Mouse (Mus musculus): Measurements from ENCODE around the gene Thoc5. TPM values are rescaled to one million over a fixed set of nuclear protein-coding genes. Genes with fewer than 3 reads are reported as not detected.

Thoc5 gene
- total and polyA plus RNA-seq, 3 experiments: 8.9 to 67.5 (median 57.9) TPM

DNA sequence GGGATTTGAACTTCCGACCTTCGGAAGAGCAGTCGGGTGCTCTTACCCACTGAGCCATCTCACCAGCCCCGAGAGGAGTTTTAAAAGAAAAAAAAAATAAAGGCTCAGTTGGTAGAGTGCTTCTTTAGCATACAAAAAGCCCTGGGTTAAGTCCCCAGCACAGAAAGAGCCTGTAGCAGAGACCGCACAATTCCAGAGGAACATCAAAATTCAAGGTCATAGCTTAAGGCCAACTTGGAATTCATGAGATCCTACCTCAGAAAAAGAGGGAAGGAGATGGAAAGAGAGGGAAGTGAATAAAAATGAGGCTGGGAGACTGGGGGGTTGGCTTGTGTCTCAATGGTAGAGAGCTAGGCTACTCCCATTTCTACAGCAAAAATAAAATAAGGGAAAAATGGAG lies 40.9 kb upstream of the Thoc5 start:
- Histone ChIP-seq H3K4me1 (ENCODE audit: insufficient read depth, low read depth, low read length) (peaks cover 3% of the 10 kb centered on the region), H3K36me3 (replicated peaks) (no peaks in the 10 kb centered on the region), H3K9me3 (replicated peaks) (0 out of 2 replicates have a peak, but pooled peaks cover 2% of the 10 kb centered on the region), H3K27me3 (ENCODE audit: insufficient read depth, low read length) (peaks cover 17% of the 10 kb centered on the region; the same call in 1 of the 2 replicates), H3K4me3 (ENCODE audit: low read depth, low read length) (no peak overlapping the region)
- no peak for ATAC-seq (ENCODE audit: extremely low read depth, insufficient number of reproducible peaks, low FRiP score, poor library complexity, severe bottlenecking)
- no peak for TF ChIP-seq CTCF (IDR thresholded peaks at IDR 0.05; ENCODE audit: low read depth, low read length)
- no peak for DNase-seq (ENCODE audit: low spot score)

DNA sequence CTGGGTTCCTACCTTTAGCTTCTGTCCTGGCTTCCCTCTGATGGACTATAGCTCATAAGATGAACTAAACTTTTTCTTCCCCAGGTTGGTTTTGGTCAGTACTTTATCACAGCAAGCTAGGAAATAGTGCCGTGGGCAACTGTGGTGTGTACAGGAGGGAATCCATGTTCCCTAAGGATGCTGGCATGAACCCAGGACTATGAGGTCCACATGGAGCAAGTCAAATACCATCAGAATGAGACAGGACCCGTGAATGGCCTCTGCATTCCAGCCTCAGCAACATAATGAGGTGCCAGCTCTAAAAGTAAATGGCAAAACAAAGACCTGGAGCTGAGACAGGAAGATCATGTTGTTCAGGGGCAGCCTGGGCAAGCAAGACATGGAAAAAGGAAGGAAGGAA lies 36.7 kb upstream of the Thoc5 start:
- ATAC-seq (ENCODE audit: extremely low read depth, insufficient number of reproducible peaks, low FRiP score, poor library complexity, severe bottlenecking) (no peak), DNase-seq (ENCODE audit: low spot score) (no peak)
- H3K4me1 ChIP-seq (ENCODE audit: insufficient read depth, low read depth, low read length): peaks cover 5% of the 10 kb centered on the region
- H3K27me3 ChIP-seq (ENCODE audit: insufficient read depth, low read length): peaks cover 47% of the 10 kb centered on the region
- TF ChIP-seq POLR2AphosphoS5 (IDR thresholded peaks at IDR 0.05; ENCODE audit: insufficient replicate concordance, low read depth, low read length) (no peak), GATA1 (IDR thresholded peaks at IDR 0.05; ENCODE audit: borderline replicate concordance, low read length) (no peak), TAL1 (conservative IDR thresholded peaks at IDR 0.05; ENCODE audit: low read depth, low read length) (no peak), GATA2 (IDR thresholded peaks at IDR 0.05; ENCODE audit: borderline replicate concordance, low read depth, low read length) (no peak), CTCF (IDR thresholded peaks at IDR 0.05; ENCODE audit: low read depth, low read length) (no peak)
- H3K36me3 ChIP-seq (replicated peaks): no peaks in the 10 kb centered on the region
- H3K9me3 ChIP-seq (replicated peaks): no peaks in the 10 kb centered on the region
- no peak overlapping the region for H3K4me3 ChIP-seq (ENCODE audit: low read depth, low read length)

DNA sequence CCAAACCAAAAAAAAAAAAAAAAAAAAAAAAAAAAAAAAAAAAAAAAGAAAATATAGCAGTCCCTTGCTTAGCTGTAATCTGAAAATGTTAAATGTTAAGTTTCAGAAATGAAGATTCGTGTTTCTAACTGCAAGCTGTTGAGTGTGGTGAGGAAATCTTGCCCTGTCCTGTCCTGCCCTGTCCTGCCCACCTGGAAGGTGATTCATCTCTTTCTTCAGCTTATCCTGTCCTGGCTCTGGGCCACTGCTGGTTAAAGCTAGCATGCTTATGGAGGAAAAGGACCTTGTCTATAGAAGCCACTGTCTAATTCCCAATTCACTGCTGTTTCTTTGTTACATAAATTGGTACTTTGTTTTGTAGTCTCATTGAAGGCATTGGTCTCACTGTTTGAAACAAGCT lies 34.1 kb upstream of the Thoc5 start:
- Histone ChIP-seq H3K27me3 (ENCODE audit: insufficient read depth, low read length) (peaks cover 51% of the 10 kb centered on the region), H3K9me3 (replicated peaks) (no peaks in the 10 kb centered on the region), H3K4me3 (ENCODE audit: low read depth, low read length) (no peak overlapping the region), H3K36me3 (replicated peaks) (no peaks in the 10 kb centered on the region), H3K4me1 (ENCODE audit: insufficient read depth, low read depth, low read length) (peaks cover 5% of the 10 kb centered on the region)
- TF ChIP-seq TAL1 (conservative IDR thresholded peaks at IDR 0.05; ENCODE audit: low read depth, low read length) (no peak), GATA2 (IDR thresholded peaks at IDR 0.05; ENCODE audit: borderline replicate concordance, low read depth, low read length) (no peak), CTCF (IDR thresholded peaks at IDR 0.05; ENCODE audit: low read depth, low read length) (no peak), POLR2AphosphoS5 (IDR thresholded peaks at IDR 0.05; ENCODE audit: insufficient replicate concordance, low read depth, low read length) (no peak), GATA1 (IDR thresholded peaks at IDR 0.05; ENCODE audit: borderline replicate concordance, low read length) (no peak)
- no peak for ATAC-seq (ENCODE audit: extremely low read depth, insufficient number of reproducible peaks, low FRiP score, poor library complexity, severe bottlenecking)
- DNase-seq (ENCODE audit: low spot score): no peak

DNA sequence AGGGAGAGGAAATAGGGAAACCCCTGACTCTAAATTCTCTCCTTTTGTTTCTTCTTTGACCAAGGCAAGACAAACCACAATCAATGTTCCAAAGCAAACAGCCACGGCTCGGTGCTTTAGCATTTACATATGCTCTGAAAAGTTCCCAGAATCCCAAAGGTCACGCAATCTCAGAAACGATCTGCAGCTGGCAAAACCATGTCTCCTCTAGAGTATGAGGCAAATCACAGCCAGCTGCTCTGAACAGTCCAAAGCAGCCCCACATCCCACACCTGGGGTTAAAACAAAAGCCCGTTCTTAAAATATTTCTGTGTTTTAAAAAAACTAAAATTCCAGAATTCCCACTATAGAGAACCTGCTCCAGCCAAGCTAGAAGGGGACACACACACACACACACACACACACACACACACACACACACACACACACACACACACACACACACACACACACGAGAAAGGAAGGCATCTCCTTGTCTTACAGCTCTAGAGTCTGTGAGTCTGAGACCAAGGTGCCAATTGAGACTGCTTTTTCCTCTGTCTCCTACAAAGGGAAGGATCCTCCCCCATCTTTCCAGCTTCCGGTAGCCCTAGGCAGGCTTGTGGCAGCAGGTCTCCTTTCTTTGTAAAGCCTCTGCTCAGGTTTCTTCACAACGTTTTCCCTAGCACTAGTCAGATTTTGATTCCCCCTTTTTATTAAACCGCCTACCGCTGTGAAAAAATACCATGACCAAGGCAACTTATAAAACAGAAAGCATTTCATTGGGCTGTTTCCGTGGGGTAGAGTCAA lies 33.1 kb upstream of the Thoc5 start:
- Histone ChIP-seq H3K4me3 (ENCODE audit: low read depth, low read length) (no peak overlapping the region), H3K27me3 (ENCODE audit: insufficient read depth, low read length) (peaks cover 55% of the 10 kb centered on the region), H3K9me3 (replicated peaks) (no peaks in the 10 kb centered on the region), H3K36me3 (replicated peaks) (no peaks in the 10 kb centered on the region), H3K4me1 (ENCODE audit: insufficient read depth, low read depth, low read length) (peaks cover 5% of the 10 kb centered on the region)
- no peak for TF ChIP-seq GATA1 (IDR thresholded peaks at IDR 0.05; ENCODE audit: borderline replicate concordance, low read length)
- ATAC-seq (ENCODE audit: extremely low read depth, insufficient number of reproducible peaks, low FRiP score, poor library complexity, severe bottlenecking) (no peak), DNase-seq (ENCODE audit: low spot score) (no peak)

DNA sequence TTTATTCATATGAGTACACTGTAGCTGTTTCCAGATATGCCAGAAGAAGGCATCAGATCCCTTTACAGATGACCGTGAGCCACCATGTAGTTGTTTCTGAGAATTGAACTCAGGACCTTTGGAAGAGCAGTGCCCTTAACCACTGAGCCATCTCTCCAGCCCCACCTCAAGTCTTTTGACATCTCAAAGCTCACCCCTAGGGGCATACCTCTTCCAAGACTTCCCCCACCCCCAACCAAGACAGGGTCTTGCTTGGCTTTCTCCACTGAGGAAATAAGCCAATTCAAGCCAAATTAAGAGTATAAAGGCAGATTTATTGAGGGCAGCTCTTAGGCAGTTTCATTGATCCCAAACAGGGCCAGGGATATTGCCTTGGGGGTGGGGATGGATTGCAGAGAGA lies 32.4 kb upstream of the Thoc5 start:
- TF ChIP-seq TAL1 (conservative IDR thresholded peaks at IDR 0.05; ENCODE audit: low read depth, low read length) (no peak), GATA2 (IDR thresholded peaks at IDR 0.05; ENCODE audit: borderline replicate concordance, low read depth, low read length) (no peak), GATA1 (IDR thresholded peaks at IDR 0.05; ENCODE audit: borderline replicate concordance, low read length) (no peak), POLR2AphosphoS5 (IDR thresholded peaks at IDR 0.05; ENCODE audit: insufficient replicate concordance, low read depth, low read length) (no peak), CTCF (IDR thresholded peaks at IDR 0.05; ENCODE audit: low read depth, low read length) (no peak)
- no peak for ATAC-seq (ENCODE audit: extremely low read depth, insufficient number of reproducible peaks, low FRiP score, poor library complexity, severe bottlenecking)
- no peak overlapping the region for H3K4me3 ChIP-seq (ENCODE audit: low read depth, low read length)
- H3K4me1 ChIP-seq (ENCODE audit: insufficient read depth, low read depth, low read length): peaks cover 5% of the 10 kb centered on the region
- no peak for DNase-seq (ENCODE audit: low spot score)
- no peaks in the 10 kb centered on the region for H3K9me3 ChIP-seq (replicated peaks)
- H3K36me3 ChIP-seq (replicated peaks): no peaks in the 10 kb centered on the region
- peaks cover 57% of the 10 kb centered on the region for H3K27me3 ChIP-seq (ENCODE audit: insufficient read depth, low read length)

GRCm38 (mm10) chr11:4865645-4866251 lies 29.4 kb upstream of the Thoc5 start:
- DNase-seq (ENCODE audit: low spot score) (peak; percentile 33), ATAC-seq (ENCODE audit: extremely low read depth, insufficient number of reproducible peaks, low FRiP score, poor library complexity, severe bottlenecking) (no peak)

More at GRCm38 (mm10) chr11:4865645-4866251, 29.4 kb upstream of the Thoc5 start:
- no peak for TF ChIP-seq GATA2 (IDR thresholded peaks at IDR 0.05; ENCODE audit: borderline replicate concordance, low read depth, low read length)
- TF ChIP-seq CTCF (IDR thresholded peaks at IDR 0.05; ENCODE audit: low read depth, low read length): peak; percentile 67
- TF ChIP-seq POLR2AphosphoS5 (IDR thresholded peaks at IDR 0.05; ENCODE audit: insufficient replicate concordance, low read depth, low read length): no peak
- no peak for TF ChIP-seq GATA1 (IDR thresholded peaks at IDR 0.05; ENCODE audit: borderline replicate concordance, low read length)
- peaks cover 44% of the 10 kb centered on the region for H3K27me3 ChIP-seq (ENCODE audit: insufficient read depth, low read length)
- H3K4me1 ChIP-seq (ENCODE audit: insufficient read depth, low read depth, low read length): peaks cover 5% of the 10 kb centered on the region
- H3K36me3 ChIP-seq (replicated peaks): no peaks in the 10 kb centered on the region
- no peak overlapping the region for H3K4me3 ChIP-seq (ENCODE audit: low read depth, low read length)
- H3K9me3 ChIP-seq (replicated peaks): no peaks in the 10 kb centered on the region
